Mouse (Mus musculus) hindbrain, embryonic 14.5 days (tissue): ENCODE measurements at regions not wholly inside any gene's neighbourhood (a gene's known extent, or its start where the extent isn't known, plus 50 kb on each side); places are given as distances from the start of the nearest gene placed in this dataset.

Experiments used
- ATAC-seq: fragments of 200-750 bp; cut with Nextera tagmentation; 2 replicates; pipeline ENCODE4 v1.8.0; 2017; ENCODE audit warnings: moderate number of reproducible peaks, mild to moderate bottlenecking, moderate TSS enrichment, moderate library complexity; ENCODE audit not compliant: low FRiP score
- DNase-seq: peaks from one replicate; pipeline ENCODE4 v3.0.0-alpha.2; 2015; ENCODE audit warnings: low spot score
- H3K27ac ChIP-seq: fragments of 300-500 bp; sonication (generic); 2 replicates; pipeline ENCODE4 v1.5.1; 2014; ENCODE audit warnings: mild to moderate bottlenecking, moderate library complexity
- H3K27me3 ChIP-seq: fragments of 300-500 bp; sonication (generic); 2 replicates; pipeline ENCODE4 v1.6.1; 2014; ENCODE audit warnings: mild to moderate bottlenecking, low read length, mixed read lengths; ENCODE audit not compliant: control insufficient read depth, insufficient read depth
- H3K36me3 ChIP-seq: fragments of 300-500 bp; sonication (generic); replicated peaks from 2 replicates; pipeline ENCODE4 v1.6.1; 2014; ENCODE audit not compliant: control insufficient read depth, insufficient read depth
- H3K4me1 ChIP-seq: fragments of 300-500 bp; sonication (generic); replicated peaks from 2 replicates; pipeline ENCODE4 v1.6.1; 2014; ENCODE audit warnings: antibody characterized with exemption, low read length, mixed read lengths; ENCODE audit not compliant: control insufficient read depth, insufficient read depth
- H3K4me2 ChIP-seq: fragments of 300-500 bp; sonication (generic); replicated peaks from 2 replicates; pipeline ENCODE4 v1.6.1; 2014; ENCODE audit warnings: mild to moderate bottlenecking, moderate library complexity
- H3K4me3 ChIP-seq: fragments of 300-500 bp; sonication (generic); replicated peaks from 2 replicates; pipeline ENCODE4 v1.5.1; 2014; ENCODE audit warnings: mild to moderate bottlenecking, low read length
- H3K9ac ChIP-seq: fragments of 300-500 bp; sonication (generic); 2 replicates; pipeline ENCODE4 v1.6.1; 2014
- H3K9me3 ChIP-seq: fragments of 300-500 bp; sonication (generic); 2 replicates; pipeline ENCODE4 v1.6.1; 2016; ENCODE audit warnings: low read length; ENCODE audit not compliant: control insufficient read depth
- WGBS: fragments of 180-500 bp; shearing (Covaris S2); extraction: QIAGEN DNeasy Blood & Tissue Kit; methylation state at CpG from one replicate; pipeline ENCODE4 v1.1.7; 2014; 5-methylcytosine and 5-hydroxymethylcytosine counted together

GRCm38 (mm10) chr12:31153720-31154119 lies 80.1 kb downstream of the Fam110c start:
- ATAC-seq, result no peak
- Histone ChIP-seq H3K4me3 (no peak overlapping the region), H3K9ac (no peak overlapping the region), H3K36me3 (no peaks in the 10 kb centered on the region), H3K27me3 (no peaks in the 10 kb centered on the region), H3K9me3 (no peaks in the 10 kb centered on the region), H3K27ac (no peak overlapping the region), H3K4me1 (no peaks in the 10 kb centered on the region), H3K4me2 (no peak overlapping the region)
- WGBS, result 80% methylated on average over 2 of the region's 2 CpGs
- DNase-seq, result no peak

- 67% methylated on average over 5 of the region's 5 CpGs for WGBS
- no peak for ATAC-seq
These were observed 80.9 kb downstream of the Fam110c start for GRCm38 (mm10) chr12:31154608-31155011.

GRCm38 (mm10) chr12:31156154-31156720 lies 82.6 kb downstream of the Fam110c start:
- 77% methylated on average over 13 of the region's 13 CpGs for WGBS
- Histone ChIP-seq H3K4me1 (no peaks in the 10 kb centered on the region), H3K4me3 (no peak overlapping the region)

More at GRCm38 (mm10) chr12:31154608-31155011, 80.9 kb downstream of the Fam110c start:
- no peaks in the 10 kb centered on the region for H3K27me3 ChIP-seq
- no peaks in the 10 kb centered on the region for H3K9me3 ChIP-seq
- no peak overlapping the region for H3K4me3 ChIP-seq
- no peak overlapping the region for H3K4me2 ChIP-seq
- H3K9ac ChIP-seq, result no peak overlapping the region
- H3K4me1 ChIP-seq, result no peaks in the 10 kb centered on the region
- DNase-seq, result no peak
- H3K36me3 ChIP-seq, result no peaks in the 10 kb centered on the region
- H3K27ac ChIP-seq, result no peak overlapping the region

GRCm38 (mm10) chr12:31157453-31157852 lies 83.1 kb upstream of the Gm6993 start:
- Histone ChIP-seq H3K9ac (no peak overlapping the region), H3K4me1 (no peaks in the 10 kb centered on the region), H3K27me3 (no peaks in the 10 kb centered on the region), H3K4me2 (no peak overlapping the region), H3K27ac (no peak overlapping the region), H3K9me3 (no peaks in the 10 kb centered on the region), H3K36me3 (no peaks in the 10 kb centered on the region), H3K4me3 (no peak overlapping the region)
- no peak for ATAC-seq
- 90% methylated on average over 3 of the region's 3 CpGs for WGBS
- no peak for DNase-seq

More at GRCm38 (mm10) chr12:31156154-31156720, 82.6 kb downstream of the Fam110c start:
- H3K27ac ChIP-seq, result no peak overlapping the region
- DNase-seq, result no peak
- no peaks in the 10 kb centered on the region for H3K27me3 ChIP-seq
- ATAC-seq, result no peak
- no peak overlapping the region for H3K9ac ChIP-seq
- H3K9me3 ChIP-seq, result no peaks in the 10 kb centered on the region
- H3K36me3 ChIP-seq, result no peaks in the 10 kb centered on the region
- H3K4me2 ChIP-seq, result no peak overlapping the region

DNA sequence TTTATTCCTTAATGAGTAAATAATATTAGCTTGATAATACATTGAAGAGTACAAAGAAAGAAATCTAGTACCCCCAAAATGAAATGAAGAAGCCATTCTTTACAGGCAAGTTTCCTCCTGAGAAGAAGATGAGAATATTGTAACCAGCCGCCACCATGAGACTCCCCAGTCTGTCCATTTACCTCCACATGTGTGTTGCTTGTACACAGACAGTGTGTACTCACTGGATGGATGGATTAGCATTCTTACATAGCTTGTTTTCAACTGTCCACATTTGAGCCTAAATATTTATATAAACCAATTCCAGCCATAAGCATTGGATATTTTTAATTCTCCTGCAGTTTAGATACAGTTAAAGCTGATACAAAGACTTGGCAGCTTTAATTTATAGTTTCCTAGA lies 82.7 kb upstream of the Gm6993 start:
- no peak overlapping the region for H3K27ac ChIP-seq
- no peak overlapping the region for H3K4me3 ChIP-seq
- H3K9ac ChIP-seq, result no peak overlapping the region
- no peaks in the 10 kb centered on the region for H3K9me3 ChIP-seq
- DNase-seq (no peak), ATAC-seq (no peak)
- no peaks in the 10 kb centered on the region for H3K36me3 ChIP-seq
- no peaks in the 10 kb centered on the region for H3K4me1 ChIP-seq
- H3K27me3 ChIP-seq, result no peaks in the 10 kb centered on the region
- WGBS, result 84% methylated on average over 1 of the region's 1 CpGs
- no peak overlapping the region for H3K4me2 ChIP-seq

DNA sequence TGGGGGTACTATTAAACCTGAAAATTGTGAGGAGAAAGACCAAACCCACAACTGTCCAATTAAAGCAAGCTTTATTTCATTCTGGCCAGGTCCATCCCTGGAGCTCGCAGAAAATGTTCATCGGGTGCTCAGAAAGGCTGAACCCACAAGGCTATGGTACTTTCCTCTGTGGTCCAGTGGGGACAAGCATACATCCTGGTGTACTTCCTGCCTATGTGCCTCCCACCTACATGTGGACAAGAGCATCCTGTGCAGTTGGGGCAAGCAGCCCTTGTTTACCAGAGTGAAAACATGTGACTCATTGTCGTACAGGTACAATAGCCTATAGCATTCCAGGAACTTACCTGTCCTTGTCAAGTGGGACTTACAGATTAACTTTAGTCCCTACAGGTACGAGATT lies 81.7 kb upstream of the Gm6993 start:
- Histone ChIP-seq H3K27me3 (no peaks in the 10 kb centered on the region), H3K9ac (no peak overlapping the region), H3K36me3 (no peaks in the 10 kb centered on the region), H3K9me3 (no peaks in the 10 kb centered on the region), H3K4me3 (no peak overlapping the region), H3K27ac (no peak overlapping the region), H3K4me1 (no peaks in the 10 kb centered on the region), H3K4me2 (no peak overlapping the region)
- ATAC-seq (no peak), DNase-seq (no peak)
- WGBS, result 89% methylated on average over 4 of the region's 4 CpGs

DNA sequence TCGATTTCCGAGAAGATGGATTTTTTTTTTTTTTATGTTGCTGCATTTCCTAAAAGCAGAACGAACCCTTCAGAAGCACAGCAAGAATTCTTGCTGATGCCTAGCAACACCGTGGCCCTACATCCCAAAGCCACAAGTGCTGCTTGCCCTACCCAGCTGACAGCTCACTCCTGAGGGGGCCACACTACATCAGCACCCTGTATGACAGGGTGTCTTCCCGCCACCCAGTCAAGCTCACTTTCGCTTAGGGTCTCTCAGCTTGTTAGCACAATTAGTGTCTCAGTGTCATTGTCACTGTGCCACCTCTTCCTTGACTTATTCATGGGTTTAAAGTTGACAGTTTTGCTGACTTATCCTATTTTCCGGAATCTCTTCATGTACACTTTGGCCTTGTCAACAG lies 81.2 kb upstream of the Gm6993 start:
- H3K4me3 ChIP-seq, result no peak overlapping the region
- no peak for ATAC-seq
- no peaks in the 10 kb centered on the region for H3K9me3 ChIP-seq
- 81% methylated on average over 7 of the region's 7 CpGs for WGBS
- H3K4me2 ChIP-seq, result no peak overlapping the region
- H3K27ac ChIP-seq, result no peak overlapping the region
- H3K9ac ChIP-seq, result no peak overlapping the region
- H3K27me3 ChIP-seq, result no peaks in the 10 kb centered on the region
- H3K36me3 ChIP-seq, result no peaks in the 10 kb centered on the region
- no peaks in the 10 kb centered on the region for H3K4me1 ChIP-seq
- no peak for DNase-seq

DNA sequence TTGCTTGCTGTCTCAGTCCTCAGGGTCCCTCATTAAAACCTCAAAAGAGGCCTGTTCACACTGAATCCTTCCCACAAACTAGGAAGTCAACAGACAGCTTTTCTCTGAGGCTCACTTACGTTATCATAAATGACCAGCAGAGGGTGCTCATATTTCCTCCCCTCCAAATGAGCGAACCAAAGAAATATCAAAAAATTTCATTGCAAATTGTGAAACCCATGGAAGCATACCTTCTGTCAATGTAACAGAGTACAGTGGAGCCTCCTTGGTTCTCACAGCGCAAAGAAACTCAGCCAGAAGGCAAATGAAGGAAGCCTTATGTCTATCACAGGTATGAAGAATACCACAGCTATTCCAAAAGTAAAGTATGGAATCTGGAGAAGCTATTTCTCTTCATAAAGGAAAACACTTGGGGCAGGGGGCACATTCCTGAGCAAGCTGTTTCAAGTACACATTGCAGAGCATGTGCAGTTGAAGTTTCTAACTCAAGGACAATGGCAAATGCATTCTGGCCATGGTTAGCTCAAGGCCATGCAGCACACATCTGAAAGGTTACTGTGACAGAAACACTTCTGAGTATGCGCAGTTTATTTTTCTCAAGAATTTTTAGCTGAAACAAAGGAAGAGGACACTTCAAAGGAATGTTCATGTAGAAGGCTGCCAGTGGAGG lies 72.2 kb upstream of the Gm6993 start:
- Histone ChIP-seq H3K27me3 (no peaks in the 10 kb centered on the region), H3K4me3 (no peak overlapping the region), H3K9ac (no peak overlapping the region), H3K4me2 (no peak overlapping the region), H3K27ac (no peak overlapping the region), H3K9me3 (no peaks in the 10 kb centered on the region), H3K4me1 (no peaks in the 10 kb centered on the region), H3K36me3 (no peaks in the 10 kb centered on the region)
- 65% methylated on average over 4 of the region's 4 CpGs for WGBS
- DNase-seq, result peak; percentile 52
- ATAC-seq, result no peak

DNA sequence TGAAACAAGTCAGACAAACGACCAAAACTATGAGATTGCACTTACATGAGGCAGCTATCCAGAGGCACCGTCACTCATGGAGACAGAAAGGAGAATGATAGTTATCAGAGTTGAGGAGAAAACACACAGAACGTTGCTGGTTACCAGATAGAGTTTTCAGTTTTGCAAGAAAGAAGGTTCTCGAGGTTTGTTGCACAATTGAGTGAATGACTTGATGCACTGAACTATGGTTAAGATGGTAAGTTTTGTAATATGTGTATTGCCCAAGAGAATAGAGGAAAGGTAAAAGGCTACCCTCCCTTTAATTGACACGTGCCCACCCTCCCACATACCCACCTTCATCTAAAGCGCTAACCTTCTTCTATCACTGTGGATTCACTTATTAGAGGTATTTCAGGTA lies 70.5 kb upstream of the Gm6993 start:
- Histone ChIP-seq H3K36me3 (no peaks in the 10 kb centered on the region), H3K9me3 (no peaks in the 10 kb centered on the region), H3K4me1 (no peaks in the 10 kb centered on the region), H3K27ac (no peak overlapping the region), H3K9ac (no peak overlapping the region), H3K4me2 (no peak overlapping the region), H3K27me3 (no peaks in the 10 kb centered on the region), H3K4me3 (no peak overlapping the region)
- DNase-seq (no peak), ATAC-seq (no peak)
- 88% methylated on average over 6 of the region's 6 CpGs for WGBS
